Mouse (Mus musculus): Measurements from ENCODE around the gene Rcn3. TPM values are rescaled to one million over a fixed set of nuclear protein-coding genes. Genes with fewer than 3 reads are reported as not detected.

Gene Rcn3
- total and polyA plus RNA-seq, 3 experiments: 0.38 TPM; not detected in 2

DNA sequence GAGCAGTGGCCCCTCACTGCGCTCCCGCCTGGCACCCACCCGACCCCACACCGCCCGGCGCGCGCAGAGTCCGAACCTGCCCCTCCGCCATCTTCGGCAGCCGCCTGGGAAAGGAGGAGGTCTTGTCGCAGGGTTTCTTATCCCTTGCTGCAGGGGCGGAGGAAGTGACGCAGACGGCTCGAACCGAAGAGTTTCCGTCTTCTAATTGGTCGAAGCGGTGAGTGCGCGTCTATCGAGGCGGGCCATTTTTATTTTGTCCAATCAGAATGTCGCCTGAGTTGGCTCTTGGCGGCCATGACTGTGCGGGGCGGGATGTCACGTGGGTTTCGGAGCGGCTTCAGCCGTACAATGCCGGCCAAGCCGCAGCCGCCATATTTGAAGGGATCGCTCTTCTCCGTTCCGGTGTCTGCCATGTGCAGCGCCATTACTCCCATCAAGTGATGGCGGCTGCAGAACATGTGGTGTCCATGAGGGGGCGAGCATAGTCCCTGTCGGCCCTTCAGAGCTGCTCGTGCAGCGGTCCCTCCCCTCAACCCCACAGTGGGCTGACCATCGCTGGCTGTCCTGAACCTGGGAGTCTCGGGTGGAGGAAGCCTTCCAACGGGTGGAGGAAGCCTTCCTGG is 36.7 kb upstream of the Rcn3 start, which contains the start of gene Rpl13a (continued):
- peak; percentile 96 for TF ChIP-seq POLR2AphosphoS2 (IDR thresholded peaks at IDR 0.05; ENCODE audit: low read depth, low read length)
- no peak for TF ChIP-seq ZNF384 (IDR thresholded peaks at IDR 0.05; ENCODE audit: low read depth, low read length)
- peak; percentile 51; the same call in 1 of the 2 replicates for TF ChIP-seq MEF2A (IDR thresholded peaks at IDR 0.05; ENCODE audit: borderline replicate concordance, low read depth, low read length)
- TF ChIP-seq JUN (IDR thresholded peaks at IDR 0.05; ENCODE audit: insufficient read depth, low read depth, low read length): no peak
- no peak for TF ChIP-seq ZKSCAN1 (IDR thresholded peaks at IDR 0.05; ENCODE audit: borderline replicate concordance, low read depth, low read length)
- TF ChIP-seq PAX5 (IDR thresholded peaks at IDR 0.05; ENCODE audit: low read length): no peak
- TF ChIP-seq CHD2 (IDR thresholded peaks at IDR 0.05; ENCODE audit: low read length): peak; percentile 82
- peak; percentile 88 for TF ChIP-seq HCFC1 (IDR thresholded peaks at IDR 0.05; ENCODE audit: low read depth, low read length)
- no peak for TF ChIP-seq MAFK (IDR thresholded peaks at IDR 0.05; ENCODE audit: insufficient replicate concordance, low read length)
- TF ChIP-seq CHD1 (IDR thresholded peaks at IDR 0.05; ENCODE audit: low read depth, low read length): peak; percentile 29; the same call in 1 of the 2 replicates
- TF ChIP-seq E2F4 (IDR thresholded peaks at IDR 0.05; ENCODE audit: insufficient replicate concordance, low read depth, low read length): 0 out of 2 replicates have a peak, but pooled peaks have one; percentile 33
- peak; percentile 10 to 80; a peak in 2 of 4 replicates for TF ChIP-seq CTCF (conservative IDR thresholded peaks at IDR 0.05 in 1 of 2, IDR thresholded peaks at IDR 0.05 in 1 of 2; ENCODE audit: low read depth in 2 of 2, low read length in 2 of 2)
- peak; percentile 92 for TF ChIP-seq USF1 (IDR thresholded peaks at IDR 0.05; ENCODE audit: low read depth, low read length)
- peak; percentile 81 for TF ChIP-seq SIN3A (IDR thresholded peaks at IDR 0.05; ENCODE audit: low read length)
- TF ChIP-seq USF2 (conservative IDR thresholded peaks at IDR 0.05; ENCODE audit: low read depth, low read length): peak; percentile 86
- TF ChIP-seq MAZ (IDR thresholded peaks at IDR 0.05; ENCODE audit: low read depth, low read length): peak; percentile 56
- peak; percentile 83 for TF ChIP-seq BHLHE40 (IDR thresholded peaks at IDR 0.05; ENCODE audit: low read depth, low read length)
- peak; percentile 95 for TF ChIP-seq ZMIZ1 (IDR thresholded peaks at IDR 0.05; ENCODE audit: low read depth, low read length)
- peak; percentile 97 for TF ChIP-seq POLR2A (IDR thresholded peaks at IDR 0.05; ENCODE audit: low read depth, low read length)
- TF ChIP-seq MXI1 (IDR thresholded peaks at IDR 0.05; ENCODE audit: low read depth, low read length): peak; percentile 96
- TF ChIP-seq UBTF (IDR thresholded peaks at IDR 0.05; ENCODE audit: low read depth, low read length): peak; percentile 38; the same call in 1 of the 2 replicates
- TF ChIP-seq TBP (conservative IDR thresholded peaks at IDR 0.05; ENCODE audit: low read depth, low read length): peak; percentile 96

DNA sequence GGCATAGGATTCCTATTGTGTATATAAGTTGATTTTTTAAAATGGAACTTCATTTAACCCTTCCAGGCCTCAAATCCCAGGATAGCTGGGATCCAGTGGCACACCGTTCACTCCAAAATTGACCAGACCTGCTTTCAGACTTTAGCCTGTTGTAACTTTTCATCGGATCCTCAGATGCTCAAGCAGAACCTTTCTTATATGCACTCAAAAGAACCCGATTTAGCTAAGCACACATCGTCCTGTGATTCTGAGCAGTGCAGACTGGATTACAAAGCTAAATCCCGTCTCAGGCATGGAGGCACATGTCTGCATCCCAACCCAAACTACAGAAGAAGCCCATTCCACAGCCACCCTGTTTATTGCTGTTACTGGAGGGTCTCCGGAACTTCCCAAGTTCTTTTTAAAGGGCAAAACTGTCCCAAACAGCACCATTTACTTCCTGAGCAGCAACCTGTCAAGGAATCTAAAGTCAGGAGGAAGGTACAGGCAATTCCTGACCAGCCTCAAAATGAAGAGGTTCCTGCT is 35.7 kb upstream of the Rcn3 start:
- no peak for DNase-seq (ENCODE audit: extremely low read depth)
- peak overlapping the region; percentile 93 to 100 (median 94) for H3K4me3 ChIP-seq (replicated peaks in 1 of 3; ENCODE audit: low read depth in 2 of 3, low read length in 2 of 3, poor library complexity in 1 of 3)
- dilution Hi-C loops (cut with MboI; ENCODE audit: extremely low pct_ligation_motif_present, extremely low pct_unique_long_range_greater_than_20kb, low sequenced_read_pairs): no loop called here
- H3K79me2 ChIP-seq (replicated peaks; ENCODE audit: control insufficient read depth, extremely low read depth, insufficient read depth, poor library complexity, severe bottlenecking): peaks cover 41% of the 10 kb centered on the region
- H3K27me3 ChIP-seq (replicated peaks): no peaks in the 10 kb centered on the region
- peaks cover 25 to 52% of the 10 kb centered on the region in 2 experiments for H3K36me3 ChIP-seq (replicated peaks in 1 of 2; ENCODE audit: control insufficient read depth in 1 of 2, insufficient read depth in 1 of 2, low read length in 1 of 2)
- peaks cover 10 to 22% of the 10 kb centered on the region in 2 experiments for H3K4me1 ChIP-seq (ENCODE audit: control insufficient read depth in 1 of 2, insufficient read depth in 2 of 2)
- no peaks in the 10 kb centered on the region for H3K9me3 ChIP-seq (replicated peaks; ENCODE audit: low read length)
- TF ChIP-seq NELFE (IDR thresholded peaks at IDR 0.05; ENCODE audit: low read depth, low read length) (no peak), KAT2A (IDR thresholded peaks at IDR 0.05; ENCODE audit: insufficient replicate concordance, low read length) (no peak), CHD1 (IDR thresholded peaks at IDR 0.05; ENCODE audit: low read depth, low read length) (no peak; the same call in 1 of the 2 replicates), ETS1 (conservative IDR thresholded peaks at IDR 0.05; ENCODE audit: low read depth, low read length) (no peak), MAZ (IDR thresholded peaks at IDR 0.05; ENCODE audit: low read depth, low read length) (no peak), TBP (conservative IDR thresholded peaks at IDR 0.05; ENCODE audit: low read depth, low read length) (peak; percentile 34; the same call in 1 of the 2 replicates), POLR2AphosphoS2 (IDR thresholded peaks at IDR 0.05; ENCODE audit: low read depth, low read length) (no peak; the same call in 1 of the 2 replicates), CHD2 (IDR thresholded peaks at IDR 0.05; ENCODE audit: low read length) (0 out of 2 replicates have a peak, but pooled peaks have one; percentile 1)
- 0 out of 2 replicates have a peak overlapping the region, but pooled peaks have one; percentile 68 for H3K4me2 ChIP-seq (ENCODE audit: insufficient read depth, low read depth, poor library complexity, severe bottlenecking)
- in situ Hi-C loops (cut with MboI; ENCODE audit: low pct_ligation_motif_present, low pct_unique_long_range_greater_than_20kb, low sequenced_read_pairs): loop anchor here (5.0 kb wide), 1 partner anchor 45 kb away; no protein-coding TSS in a partner anchor
- peak overlapping the region; percentile 100 for H3K9ac ChIP-seq (ENCODE audit: insufficient read depth, low read depth)
- H3K27ac ChIP-seq (ENCODE audit: insufficient read depth, low read depth): peak overlapping the region; percentile 93

Data from CH12.LX (cell line).